In genomic region chr3:106721397-106722027, GRCm38 (mm10) we compare ENCODE assay signal across 8 mouse cellular contexts. TPM values are rescaled to one million over a fixed set of nuclear protein-coding genes. Genes with fewer than 3 reads are reported as not detected.
A peak's percentile ranks its signal among the peaks of the same experiment; 100 is the strongest.
DNase-seq lines count a peak whose midpoint lies in the region; ATAC-seq lines count a peak whose summit lies in the region.

No protein-coding gene starts in this region.

- H3K27me3 ChIP-seq in hindbrain, embryonic 11.5 days (ENCODE audit: control insufficient read depth, insufficient read depth, low read length), result no peaks in the 10 kb centered on the region

- peak; percentile 99 for ATAC-seq in hindbrain, embryonic 11.5 days (ENCODE audit: low FRiP score)

- no peaks in the 10 kb centered on the region for H3K9me3 ChIP-seq in hindbrain, embryonic 11.5 days (ENCODE audit: control insufficient read depth, low read length)

- H3K36me3 ChIP-seq in hindbrain, embryonic 11.5 days (ENCODE audit: control insufficient read depth, insufficient read depth, low read length), result no peaks in the 10 kb centered on the region

- peak overlapping the region; percentile 75 for H3K27ac ChIP-seq in hindbrain, embryonic 11.5 days (ENCODE audit: low read depth, low read length)

- peak overlapping the region; percentile 60 for H3K4me2 ChIP-seq in hindbrain, embryonic 11.5 days (replicated peaks; ENCODE audit: low read depth, low read length)

- no peaks in the 10 kb centered on the region for H3K4me1 ChIP-seq in hindbrain, embryonic 11.5 days (replicated peaks; ENCODE audit: control insufficient read depth, insufficient read depth, low read length)

- 3% methylated on average over 31 of the region's 31 CpGs for WGBS in hindbrain, embryonic 11.5 days

- DNase-seq in Muller cell, postnatal 12 days (ENCODE audit: inconsistent ontology term), result peak; percentile 98
- DNase-seq in cerebellum, adult 9-11 months, result peak; percentile 99
- peak; percentile 97 to 99 for DNase-seq in frontal cortex, adult 2 months (ENCODE audit: extremely low spot score in 1 of 2, low spot score in 1 of 2)
- peak; percentile 95 for DNase-seq in hindbrain, embryonic 11.5 days (ENCODE audit: low spot score)
- peak; percentile 90 to 91 for DNase-seq in layer of hippocampus, postnatal 10 days (ENCODE audit: low spot score in 2 of 2)
- peak; percentile 99 for DNase-seq in lung, postnatal 10 days
- DNase-seq in ovary, postnatal 36 days (ENCODE audit: low spot score), result peak; percentile 89
- peak; percentile 96 for DNase-seq in thymus, postnatal 25 days

- peak overlapping the region; percentile 61 for H3K4me3 ChIP-seq in hindbrain, embryonic 11.5 days (ENCODE audit: low read depth, low read length)

- H3K9ac ChIP-seq in hindbrain, embryonic 11.5 days (ENCODE audit: low read depth, low read length), result peak overlapping the region; percentile 62

RNA-seq across cellular contexts. Expression of gene Lrif1, which starts 36.7 kb away (rescaled TPM):
- 15.6 and 18.2 TPM in 2 replicates for polyA plus RNA-seq in frontal cortex, adult 2 months (2012; rRNA removed)
- 19.6 and 21.8 TPM in 2 replicates for polyA plus RNA-seq in hindbrain, embryonic 11.5 days (2014; fragmentation: Nextera tagmentation; extraction: Ambion mirVana)
- total RNA-seq in layer of hippocampus, postnatal 10 days (2021), result 10 to 100 TPM; 20.5 to 21.3 TPM

Comparison
In these comparisons a context has a peak if more than half of its experiments do, and no peak if none do; other contexts are left out.
1. Peak in every context shown above with its lines: DNase-seq, ATAC-seq, H3K4me3 ChIP-seq and H3K27ac ChIP-seq.